Mouse (Mus musculus): ENCODE data around the gene Zfp960. TPM values are rescaled to one million over a fixed set of nuclear protein-coding genes. Genes with fewer than 3 reads are reported as not detected.
"Not testable (repeated sequence)": the region's sequence is repeated elsewhere in the genome, so short reads cannot be mapped to it uniquely, and the experiment has no call there.

The Zfp960 gene
- total RNA-seq (2017): 1.2 TPM in 1 of 3 replicates, not detected in the others

- ATAC-seq (replicated peaks; ENCODE audit: insufficient number of reproducible peaks, low FRiP score, low TSS enrichment, poor library complexity, severe bottlenecking): not testable (repeated sequence)
These were observed at the start of gene Zfp960 for GRCm38 (mm10) chr17:17063628-17064494. Gene Zfp960, plus strand, starts transcription at chr17:17064113.

- not testable (repeated sequence) for ATAC-seq (replicated peaks; ENCODE audit: insufficient number of reproducible peaks, low FRiP score, low TSS enrichment, poor library complexity, severe bottlenecking)
These were observed 45.8 kb upstream of the Zfp960 start for GRCm38 (mm10) chr17:17018071-17018470.

- not testable (repeated sequence) for ATAC-seq (replicated peaks; ENCODE audit: insufficient number of reproducible peaks, low FRiP score, low TSS enrichment, poor library complexity, severe bottlenecking)
These were observed 4.3 kb upstream of the Zfp960 start for GRCm38 (mm10) chr17:17059566-17059965.

GRCm38 (mm10) chr17:17120830-17121502 lies 57.1 kb downstream of the Zfp960 start, which contains the start of gene Zfp97:
Gene Zfp97, plus strand, starts transcription at chr17:17121415.
- peak; percentile 95 for ATAC-seq (replicated peaks; ENCODE audit: insufficient number of reproducible peaks, low FRiP score, low TSS enrichment, poor library complexity, severe bottlenecking)

Other genes starting within 250 kb of the Zfp960 start
- gene Zfp97, start 57.3 kb downstream of the Zfp960 start, total RNA-seq (2017): 7.5 to 15.4 TPM (median 13.4 TPM) in 3 replicates

All from monocyte, adult 5-6 weeks (primary cell).